Mouse (Mus musculus) right cerebral cortex, postnatal 4 days (tissue): ENCODE results near the gene Jtb.

ENCODE experiments used
- DNase-seq: peaks from one replicate; pipeline ENCODE4 v3.0.0-alpha.2; 2022

The Jtb gene

GRCm38 (mm10) chr3:90231507-90232333, at the start of gene Jtb:
Gene Jtb, plus strand, starts transcription at chr3:90231597.
- DNase-seq, result peak; percentile 89

GRCm38 (mm10) chr3:90183581-90183980, 47.8 kb upstream of the Jtb start:
- DNase-seq, result no peak

- no peak for DNase-seq
Measured at GRCm38 (mm10) chr3:90190859-90191510, 40.4 kb upstream of the Jtb start.

GRCm38 (mm10) chr3:90194759-90195158, 36.6 kb upstream of the Jtb start:
- DNase-seq, result no peak

- no peak for DNase-seq
Measured at GRCm38 (mm10) chr3:90195644-90196043, 35.8 kb upstream of the Jtb start.

GRCm38 (mm10) chr3:90197548-90197947, 33.8 kb upstream of the Jtb start:
- DNase-seq, result no peak

- no peak for DNase-seq
Measured at GRCm38 (mm10) chr3:90202884-90203283, 28.5 kb upstream of the Jtb start.

- no peak for DNase-seq
Measured at GRCm38 (mm10) chr3:90203619-90204018, 27.8 kb upstream of the Jtb start.

GRCm38 (mm10) chr3:90204582-90204981, 26.8 kb upstream of the Jtb start:
- no peak for DNase-seq

GRCm38 (mm10) chr3:90208662-90209061, 22.7 kb upstream of the Jtb start:
- DNase-seq, result no peak

- DNase-seq, result no peak
Measured at GRCm38 (mm10) chr3:90209908-90210566, 21.4 kb upstream of the Jtb start.

- DNase-seq, result no peak
Measured at GRCm38 (mm10) chr3:90211475-90212398, 19.7 kb upstream of the Jtb start.

GRCm38 (mm10) chr3:90212723-90213122, 18.7 kb upstream of the Jtb start:
- no peak for DNase-seq

- peak; percentile 76 for DNase-seq
Measured at GRCm38 (mm10) chr3:90213377-90213866, 18.0 kb upstream of the Jtb start, which contains the start of the genes Rps27 and Rab13. Gene Rps27, minus strand, starts transcription at chr3:90213651. Gene Rab13, plus strand, starts transcription at chr3:90213695.

- DNase-seq, result peak; percentile 14
Measured at GRCm38 (mm10) chr3:90213956-90214684, 17.3 kb upstream of the Jtb start.

GRCm38 (mm10) chr3:90215825-90216380, 15.5 kb upstream of the Jtb start:
- DNase-seq, result no peak

- DNase-seq, result peak; percentile 53
Measured at GRCm38 (mm10) chr3:90220088-90220487, 11.3 kb upstream of the Jtb start.

- peak; percentile 41 for DNase-seq
Measured at GRCm38 (mm10) chr3:90220531-90220951, 10.9 kb upstream of the Jtb start.

GRCm38 (mm10) chr3:90221123-90221522, 10.3 kb upstream of the Jtb start:
- DNase-seq, result no peak

GRCm38 (mm10) chr3:90222455-90222854, 8.9 kb upstream of the Jtb start:
- DNase-seq, result no peak

- no peak for DNase-seq
Measured at GRCm38 (mm10) chr3:90222941-90223340, 8.5 kb upstream of the Jtb start.
